ENCODE assay signal across 18 mouse cellular contexts in the genomic region with DNA sequence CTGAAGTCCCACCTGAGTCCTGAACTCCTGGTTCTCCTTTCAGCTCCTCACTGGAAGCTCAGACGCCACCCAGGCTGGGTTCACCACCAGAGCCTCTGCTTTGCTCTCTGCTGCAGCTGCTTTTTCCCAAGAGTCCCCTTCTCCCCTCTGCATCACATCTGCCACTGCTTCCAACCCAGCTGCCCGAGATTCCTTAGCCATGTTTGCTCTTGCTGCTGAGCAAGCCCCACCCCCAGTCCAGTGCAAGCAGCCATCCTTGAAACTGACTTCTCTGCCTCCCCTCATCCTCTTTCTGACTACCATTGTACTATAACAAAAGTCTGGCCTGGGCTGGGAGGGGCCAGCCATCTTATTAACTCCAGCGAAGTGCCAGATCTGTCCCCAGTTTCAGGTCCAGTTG.
DNase-seq lines count a peak whose midpoint lies in the region; ATAC-seq lines count a peak whose summit lies in the region.
"Had no signal": no experiment of that assay in that cellular context is flagged by ENCODE, and none has a peak within 500 bp of the region (broad histone marks: within the 10 kb centered on the region; RNA-seq: fewer than 3 reads in every experiment).

No protein-coding gene starts in this region.

- no peaks in the 10 kb centered on the region for H3K4me1 ChIP-seq in embryonic facial prominence, embryonic 14.5 days (ENCODE audit: control insufficient read depth, insufficient read depth, low read length)
- peaks cover 19% of the 10 kb centered on the region for H3K4me1 ChIP-seq in embryonic facial prominence, embryonic 10.5 days
- H3K4me1 ChIP-seq in kidney, embryonic 15.5 days = peaks cover 11% of the 10 kb centered on the region; the same call in 1 of the 2 replicates
- no peaks in the 10 kb centered on the region; the same call in 1 of the 2 replicates for H3K4me1 ChIP-seq in heart, embryonic 12.5 days (replicated peaks)
- H3K4me1 ChIP-seq: liver, embryonic 13.5 days had no signal

- no peaks in the 10 kb centered on the region for H3K27me3 ChIP-seq in embryonic facial prominence, embryonic 14.5 days (replicated peaks; ENCODE audit: control insufficient read depth, insufficient read depth, low read length)
- no peaks in the 10 kb centered on the region; the same call in 1 of the 2 replicates for H3K27me3 ChIP-seq in embryonic facial prominence, embryonic 10.5 days (replicated peaks; ENCODE audit: low read depth, poor library complexity, severe bottlenecking)
- no peaks in the 10 kb centered on the region for H3K27me3 ChIP-seq in kidney, embryonic 15.5 days
- no peaks in the 10 kb centered on the region; the same call in 1 of the 2 replicates for H3K27me3 ChIP-seq in heart, embryonic 12.5 days (replicated peaks)
- H3K27me3 ChIP-seq: forebrain, embryonic 12.5 days; liver, embryonic 13.5 days had no signal

- H3K9me3 ChIP-seq in embryonic facial prominence, embryonic 14.5 days (ENCODE audit: control insufficient read depth, low read length) = no peaks in the 10 kb centered on the region
- H3K9me3 ChIP-seq in embryonic facial prominence, embryonic 10.5 days = no peaks in the 10 kb centered on the region
- H3K9me3 ChIP-seq in kidney, embryonic 15.5 days (replicated peaks) = no peaks in the 10 kb centered on the region
- H3K9me3 ChIP-seq in heart, embryonic 12.5 days (replicated peaks) = no peaks in the 10 kb centered on the region
- H3K9me3 ChIP-seq: forebrain, embryonic 12.5 days had no signal

- H3K4me3 ChIP-seq in embryonic facial prominence, embryonic 14.5 days (ENCODE audit: low read depth, low read length) = no peak overlapping the region
- no peak overlapping the region for H3K4me3 ChIP-seq in embryonic facial prominence, embryonic 10.5 days
- H3K4me3 ChIP-seq in kidney, embryonic 15.5 days (replicated peaks) = no peak overlapping the region
- no peak overlapping the region for H3K4me3 ChIP-seq in heart, embryonic 12.5 days
- H3K4me3 ChIP-seq: forebrain, embryonic 12.5 days; left cerebral cortex, adult 2 months; liver, embryonic 13.5 days had no signal

- no peak for ATAC-seq in embryonic facial prominence, embryonic 14.5 days (ENCODE audit: low read depth)
- ATAC-seq in kidney, embryonic 15.5 days (replicated peaks; ENCODE audit: low FRiP score) = peak; percentile 46; the same call in 1 of the 2 replicates
- no peak for ATAC-seq in heart, embryonic 12.5 days (ENCODE audit: insufficient number of reproducible peaks, low FRiP score)
- ATAC-seq: activated CD4-positive, CD25-positive, alpha-beta regulatory T cell, adult 4 months had no signal

- no peaks in the 10 kb centered on the region for H3K36me3 ChIP-seq in embryonic facial prominence, embryonic 14.5 days (ENCODE audit: control insufficient read depth, insufficient read depth, low read length)
- H3K36me3 ChIP-seq in embryonic facial prominence, embryonic 10.5 days (replicated peaks) = no peaks in the 10 kb centered on the region
- no peaks in the 10 kb centered on the region for H3K36me3 ChIP-seq in kidney, embryonic 15.5 days
- no peaks in the 10 kb centered on the region for H3K36me3 ChIP-seq in heart, embryonic 12.5 days
- H3K36me3 ChIP-seq: forebrain, embryonic 12.5 days; liver, embryonic 13.5 days had no signal

- 38% methylated on average over 3 of the region's 3 CpGs for WGBS in embryonic facial prominence, embryonic 14.5 days
- 37% methylated on average over 3 of the region's 3 CpGs for WGBS in embryonic facial prominence, embryonic 10.5 days
- 40% methylated on average over 3 of the region's 3 CpGs for WGBS in kidney, embryonic 15.5 days
- WGBS in heart, embryonic 12.5 days = 49% methylated on average over 3 of the region's 3 CpGs

- DNase-seq in embryonic facial prominence, embryonic 14.5 days (ENCODE audit: low spot score) = peak; percentile 30
- DNase-seq in embryonic facial prominence, embryonic 10.5 days (ENCODE audit: low spot score) = no peak
- no peak for DNase-seq in kidney, postnatal 10 days
- DNase-seq in lung, postnatal 10 days = peak; percentile 33
- no peak for DNase-seq in lung, postnatal 36 days
- peak; percentile 37 for DNase-seq in retina, embryonic 14.5 days (ENCODE audit: low spot score)
- DNase-seq: adrenal gland, adult 8-10 months; cerebellum, adult 18-20 months; cerebellum, postnatal 14 days; kidney, adult 8-10 months; liver, embryonic 13.5 days; right cerebral cortex, postnatal 25 days; spleen, adult 18-20 months had no signal

- H3K9ac ChIP-seq in embryonic facial prominence, embryonic 14.5 days (ENCODE audit: low read depth, low read length) = no peak overlapping the region
- H3K9ac ChIP-seq in kidney, embryonic 15.5 days = no peak overlapping the region
- no peak overlapping the region for H3K9ac ChIP-seq in heart, embryonic 12.5 days
- H3K9ac ChIP-seq: forebrain, embryonic 12.5 days; liver, embryonic 13.5 days had no signal

- H3K27ac ChIP-seq in embryonic facial prominence, embryonic 14.5 days (replicated peaks; ENCODE audit: low read depth, low read length) = no peak overlapping the region
- H3K27ac ChIP-seq in embryonic facial prominence, embryonic 10.5 days (replicated peaks) = no peak overlapping the region; the same call in 1 of the 2 replicates
- no peak overlapping the region for H3K27ac ChIP-seq in kidney, embryonic 15.5 days
- no peak overlapping the region for H3K27ac ChIP-seq in heart, embryonic 12.5 days (ENCODE audit: poor library complexity, severe bottlenecking)
- H3K27ac ChIP-seq: forebrain, embryonic 12.5 days; left cerebral cortex, adult 2 months; liver, embryonic 13.5 days had no signal

- H3K4me2 ChIP-seq in embryonic facial prominence, embryonic 14.5 days (ENCODE audit: low read depth, low read length) = no peak overlapping the region
- H3K4me2 ChIP-seq in kidney, embryonic 15.5 days = no peak overlapping the region
- no peak overlapping the region for H3K4me2 ChIP-seq in heart, embryonic 12.5 days
- H3K4me2 ChIP-seq: forebrain, embryonic 12.5 days; liver, embryonic 13.5 days had no signal

Comparison
In these comparisons a context has a peak if more than half of its experiments do, and no peak if none do; other contexts are left out.
1. DNase-seq: peak in embryonic facial prominence, embryonic 14.5 days (single experiment), lung, postnatal 10 days (single experiment) and retina, embryonic 14.5 days (single experiment); none in embryonic facial prominence, embryonic 10.5 days (single experiment), kidney, postnatal 10 days (single experiment) and lung, postnatal 36 days (single experiment).